Mouse (Mus musculus) neural tube, embryonic 14.5 days (tissue): ENCODE measurements around the gene Trpm4. TPM values are rescaled to one million over a fixed set of nuclear protein-coding genes. Genes with fewer than 3 reads are reported as not detected.

Experiments
- ATAC-seq: fragments of 200-750 bp; cut with Nextera tagmentation; 2 replicates; pipeline ENCODE4 v1.8.0; 2017; ENCODE audit warnings: low read depth, mild to moderate bottlenecking, moderate TSS enrichment, moderate library complexity
- H3K27ac ChIP-seq: fragments of 300-500 bp; sonication (generic); 2 replicates; pipeline ENCODE4 v1.5.1; 2014; ENCODE audit warnings: low read depth, mild to moderate bottlenecking, control low read depth, low read length, moderate library complexity, mixed read lengths
- H3K27me3 ChIP-seq: fragments of 300-500 bp; sonication (generic); 2 replicates; pipeline ENCODE4 v1.6.1; 2014; ENCODE audit warnings: low read length; ENCODE audit not compliant: control insufficient read depth, insufficient read depth
- H3K36me3 ChIP-seq: fragments of 300-500 bp; sonication (generic); 2 replicates; pipeline ENCODE4 v1.6.1; 2014; ENCODE audit warnings: low read length, mixed read lengths; ENCODE audit not compliant: control insufficient read depth, insufficient read depth
- H3K4me1 ChIP-seq: fragments of 300-500 bp; sonication (generic); 2 replicates; pipeline ENCODE4 v1.6.1; 2014; ENCODE audit warnings: low read length; ENCODE audit not compliant: control insufficient read depth, insufficient read depth
- H3K4me2 ChIP-seq: fragments of 300-500 bp; sonication (generic); 2 replicates; pipeline ENCODE4 v1.6.1; 2014; ENCODE audit warnings: mild to moderate bottlenecking, low read depth, low read length, control low read depth
- H3K4me3 ChIP-seq: fragments of 300-500 bp; sonication (generic); 2 replicates; pipeline ENCODE4 v1.5.1; 2014; ENCODE audit warnings: low read depth, low read length, control low read depth, mixed read lengths
- H3K9ac ChIP-seq: fragments of 300-500 bp; sonication (generic); replicated peaks from 2 replicates; pipeline ENCODE4 v1.6.1; 2014; ENCODE audit warnings: low read depth, mild to moderate bottlenecking, control low read depth, low read length, mixed read lengths
- H3K9me3 ChIP-seq: fragments of 300-500 bp; sonication (generic); 2 replicates; pipeline ENCODE4 v1.6.1; 2016; ENCODE audit warnings: low read length; ENCODE audit not compliant: control insufficient read depth
- WGBS: fragments of 180-500 bp; shearing (Covaris S2); extraction: QIAGEN DNeasy Blood & Tissue Kit; methylation state at CpG from one replicate; pipeline ENCODE4 v1.1.7; 2014; 5-methylcytosine and 5-hydroxymethylcytosine counted together
- polyA plus RNA-seq: library from polyadenylated mRNA; unstranded; fragments of >200 nt; fragmentation: Nextera tagmentation; extraction: Ambion mirVana; gene quantifications from 2 replicates; pipeline ENCODE4 v1.2.1, GENCODE M21; 2014

The Trpm4 gene
- polyA plus RNA-seq: 9.1 and 10.9 TPM in 2 replicates

GRCm38 (mm10) chr7:45333431-45333982 is at the start of gene Trpm4:
Gene Trpm4, minus strand, starts transcription at chr7:45333780.
- peak within 1 kb of the TSS; percentile 53 for H3K9ac ChIP-seq
- H3K27ac ChIP-seq: peak within 1 kb of the TSS; percentile 22; the same call in 1 of the 2 replicates

GRCm38 (mm10) chr7:45376057-45376456 is 42.5 kb upstream of the Trpm4 start:
- Histone ChIP-seq H3K4me1 (no peaks in the 10 kb centered on the region), H3K9me3 (no peaks in the 10 kb centered on the region), H3K4me3 (no peak overlapping the region), H3K9ac (no peak overlapping the region), H3K36me3 (peaks cover 66% of the 10 kb centered on the region), H3K27ac (no peak overlapping the region), H3K4me2 (no peak overlapping the region), H3K27me3 (no peaks in the 10 kb centered on the region)
- no peak for ATAC-seq
- WGBS: 82% methylated on average over 1 of the region's 1 CpGs

More at GRCm38 (mm10) chr7:45333431-45333982, at the start of gene Trpm4:
- Histone ChIP-seq H3K27me3 (no peaks in the 10 kb centered on the region), H3K4me3 (peak within 1 kb of the TSS; percentile 51), H3K4me1 (peaks cover 11% of the 10 kb centered on the region; the same call in 1 of the 2 replicates), H3K4me2 (peak within 1 kb of the TSS; percentile 91), H3K9me3 (no peaks in the 10 kb centered on the region), H3K36me3 (no peaks in the 10 kb centered on the region)
- peak; percentile 59; the same call in 1 of the 2 replicates for ATAC-seq
- under 1% methylated on average over 38 of the region's 38 CpGs for WGBS

GRCm38 (mm10) chr7:45374620-45375019 is 41.0 kb upstream of the Trpm4 start:
- ATAC-seq: no peak
- Histone ChIP-seq H3K4me3 (no peak overlapping the region), H3K4me2 (no peak overlapping the region), H3K27ac (no peak overlapping the region), H3K9me3 (no peaks in the 10 kb centered on the region), H3K4me1 (peaks cover 10% of the 10 kb centered on the region; the same call in 1 of the 2 replicates), H3K27me3 (no peaks in the 10 kb centered on the region), H3K36me3 (peaks cover 52% of the 10 kb centered on the region), H3K9ac (no peak overlapping the region)
- WGBS: 95% methylated on average over 8 of the region's 8 CpGs

GRCm38 (mm10) chr7:45372371-45372770 is 38.8 kb upstream of the Trpm4 start:
- peaks cover 31% of the 10 kb centered on the region for H3K36me3 ChIP-seq

GRCm38 (mm10) chr7:45370475-45371311 is 37.1 kb upstream of the Trpm4 start, which contains the start of gene Lin7b:
Gene Lin7b, minus strand, starts transcription at chr7:45370583.
- Histone ChIP-seq H3K4me1 (peaks cover 20% of the 10 kb centered on the region), H3K36me3 (peaks cover 14% of the 10 kb centered on the region), H3K27ac (no peak within 1 kb of the TSS), H3K4me3 (peak within 1 kb of the TSS; percentile 46), H3K9me3 (no peaks in the 10 kb centered on the region), H3K9ac (peak within 1 kb of the TSS; percentile 46), H3K4me2 (peak within 1 kb of the TSS; percentile 79), H3K27me3 (peaks cover 5% of the 10 kb centered on the region)
- 9% methylated on average over 28 of the region's 28 CpGs for WGBS
- peak; percentile 57 for ATAC-seq

More at GRCm38 (mm10) chr7:45372371-45372770, 38.8 kb upstream of the Trpm4 start:
- no peak overlapping the region for H3K9ac ChIP-seq
- ATAC-seq: no peak
- H3K4me1 ChIP-seq: peaks cover 19% of the 10 kb centered on the region
- 91% methylated on average over 5 of the region's 5 CpGs for WGBS
- H3K4me3 ChIP-seq: no peak overlapping the region
- H3K4me2 ChIP-seq: no peak overlapping the region
- peaks cover 5% of the 10 kb centered on the region for H3K27me3 ChIP-seq
- no peaks in the 10 kb centered on the region for H3K9me3 ChIP-seq
- H3K27ac ChIP-seq: no peak overlapping the region

GRCm38 (mm10) chr7:45369836-45370474 is 36.4 kb upstream of the Trpm4 start:
- peaks cover 27% of the 10 kb centered on the region for H3K4me1 ChIP-seq
- ATAC-seq: no peak; the same call in none of the 2 replicates
- H3K9ac ChIP-seq: peak overlapping the region; percentile 46
- H3K27ac ChIP-seq: no peak overlapping the region
- peak overlapping the region; percentile 46 for H3K4me3 ChIP-seq
- peaks cover 5% of the 10 kb centered on the region for H3K27me3 ChIP-seq
- H3K9me3 ChIP-seq: no peaks in the 10 kb centered on the region
- H3K4me2 ChIP-seq: peak overlapping the region; percentile 79
- WGBS: 11% methylated on average over 43 of the region's 52 CpGs
- peaks cover 11% of the 10 kb centered on the region; the same call in 1 of the 2 replicates for H3K36me3 ChIP-seq

- Histone ChIP-seq H3K4me3 (no peak overlapping the region; the same call in 1 of the 2 replicates), H3K9me3 (no peaks in the 10 kb centered on the region), H3K4me1 (peaks cover 27% of the 10 kb centered on the region), H3K4me2 (peak overlapping the region; percentile 79), H3K9ac (no peak overlapping the region), H3K36me3 (peaks cover 11% of the 10 kb centered on the region; the same call in 1 of the 2 replicates), H3K27ac (no peak overlapping the region), H3K27me3 (peaks cover 5% of the 10 kb centered on the region)
- no peak for ATAC-seq
- WGBS: 71% methylated on average over 16 of the region's 16 CpGs
Measured at GRCm38 (mm10) chr7:45369022-45369745, 35.6 kb upstream of the Trpm4 start.

- Histone ChIP-seq H3K9ac (peak overlapping the region; percentile 65; the same call in 1 of the 2 replicates), H3K27ac (no peak overlapping the region), H3K4me3 (peak overlapping the region; percentile 81; the same call in 1 of the 2 replicates), H3K4me2 (peak overlapping the region; percentile 79), H3K36me3 (peaks cover 6% of the 10 kb centered on the region; the same call in 1 of the 2 replicates), H3K27me3 (peaks cover 5% of the 10 kb centered on the region), H3K9me3 (no peaks in the 10 kb centered on the region), H3K4me1 (peaks cover 27% of the 10 kb centered on the region)
- ATAC-seq: no peak
- WGBS: 81% methylated on average over 15 of the region's 15 CpGs
Measured at GRCm38 (mm10) chr7:45368178-45368577, 34.6 kb upstream of the Trpm4 start.
